Mouse (Mus musculus) kidney, adult 2 months (tissue): ENCODE results near the gene Rad9a.

Experiments used
- CTCF ChIP-seq: fragments of 200-500 bp; conservative IDR thresholded peaks from 2 replicates; pipeline ENCODE4 v1.5.1; 2011; ENCODE audit warnings: low read depth, mild to moderate bottlenecking, control low read depth, low read length, moderate library complexity, mixed read lengths; ENCODE audit not compliant: insufficient read depth, insufficient read length
- POLR2A ChIP-seq: fragments of 200-500 bp; IDR thresholded peaks from one replicate; pipeline ENCODE4 v1.6.1; 2011; ENCODE audit warnings: low read depth, low read length, control low read depth

DNA sequence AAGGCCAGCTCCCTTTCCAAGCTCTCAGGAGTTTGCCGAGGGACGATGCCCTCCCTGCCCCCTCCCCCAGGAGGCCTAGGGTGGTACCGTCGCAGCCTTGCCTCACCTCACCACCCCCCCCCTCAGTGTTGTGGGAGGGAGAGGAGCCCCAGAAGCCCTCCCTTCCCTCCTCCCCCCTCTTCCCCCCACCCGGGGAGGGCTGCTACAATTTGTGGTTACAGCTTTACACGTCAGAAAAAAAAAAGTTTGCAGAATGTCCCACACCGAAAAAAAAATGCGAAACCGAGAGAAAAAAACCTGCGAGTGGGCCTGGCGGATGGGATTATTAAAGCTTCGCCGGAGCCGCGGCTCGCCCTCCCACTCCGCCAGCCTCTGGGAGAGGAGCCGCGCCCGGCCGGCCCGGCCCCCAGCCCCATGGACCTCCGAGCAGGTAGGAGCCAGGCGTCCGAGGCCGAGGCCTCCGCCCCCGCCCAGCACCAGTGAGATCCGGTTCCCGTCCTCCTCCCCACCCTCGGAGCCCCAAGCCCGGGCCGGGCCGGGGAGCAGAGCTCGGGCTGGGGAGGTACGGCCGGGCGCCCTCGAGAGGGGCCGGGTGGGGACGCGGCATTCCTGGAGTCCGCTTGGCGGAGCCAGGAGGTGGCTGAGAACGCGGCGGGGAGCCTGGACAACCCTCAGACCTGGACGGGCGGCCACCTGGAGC, 12.8 kb upstream of the Rad9a start, which contains the start of the genes Clcf1 and AC109138.7:
- TF ChIP-seq POLR2A (no peak), CTCF (no peak)
